Mouse (Mus musculus): ENCODE measurements around the gene Midn. TPM values are rescaled to one million over a fixed set of nuclear protein-coding genes. Genes with fewer than 3 reads are reported as not detected.

The Midn gene
- total and polyA plus RNA-seq, 3 experiments = 8.1 to 26.7 TPM; not detected in 1

DNA sequence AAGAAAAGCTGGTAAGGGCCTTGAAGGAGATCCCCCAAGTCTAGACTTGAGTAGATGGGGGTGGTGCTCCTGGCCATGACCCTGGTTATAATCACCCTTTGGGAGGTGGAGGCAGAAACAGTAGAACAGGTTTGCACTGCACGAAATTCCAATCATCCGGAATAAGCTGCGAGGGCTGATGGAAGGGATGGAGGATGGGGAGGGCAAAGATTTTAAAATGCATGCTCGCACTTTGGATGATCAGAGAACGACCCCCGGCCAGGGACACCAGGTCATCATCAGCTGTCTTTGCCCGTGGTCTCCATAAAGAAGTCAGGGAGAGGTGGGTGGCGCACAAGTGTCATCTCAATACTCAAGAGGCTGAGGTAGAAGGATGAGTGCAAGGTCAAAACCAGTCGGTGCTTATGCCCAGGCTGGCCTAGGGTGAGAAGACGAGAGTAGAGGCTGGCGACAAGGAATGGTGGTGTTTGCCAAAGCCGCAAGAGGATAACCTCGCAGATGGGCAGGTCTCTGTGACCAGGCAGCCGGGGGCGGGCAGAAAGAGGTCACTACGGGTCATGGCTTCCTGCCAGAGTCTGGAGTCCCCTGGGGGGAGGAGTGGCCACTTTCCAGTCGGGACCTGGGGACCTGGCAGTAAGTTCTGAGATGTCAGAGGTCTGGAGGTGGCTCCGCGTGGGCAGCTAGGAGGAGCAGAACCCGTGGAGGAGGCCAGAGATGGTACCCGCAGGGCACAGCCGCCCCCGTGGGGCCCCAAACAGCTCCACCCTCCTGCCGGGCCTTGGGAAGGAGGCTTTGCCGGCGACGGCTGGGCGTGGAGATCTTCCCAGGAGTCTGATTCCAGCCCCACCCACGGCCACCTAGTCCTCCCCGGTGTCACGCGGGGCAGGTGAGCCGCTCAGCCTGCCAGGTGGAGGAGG lies 12.6 kb downstream of the Midn start (continued):
- TF ChIP-seq USF1 (IDR thresholded peaks at IDR 0.05; ENCODE audit: low read depth, low read length) = no peak
- TF ChIP-seq POLR2AphosphoS2 (IDR thresholded peaks at IDR 0.05; ENCODE audit: low read length) = no peak
- no peak for TF ChIP-seq GABPA (IDR thresholded peaks at IDR 0.05; ENCODE audit: low read depth, low read length)
- TF ChIP-seq POLR2AphosphoS5 (IDR thresholded peaks at IDR 0.05; ENCODE audit: borderline replicate concordance, low read depth, low read length) = no peak
- no peak for TF ChIP-seq CHD2 (IDR thresholded peaks at IDR 0.05; ENCODE audit: low read length)

DNA sequence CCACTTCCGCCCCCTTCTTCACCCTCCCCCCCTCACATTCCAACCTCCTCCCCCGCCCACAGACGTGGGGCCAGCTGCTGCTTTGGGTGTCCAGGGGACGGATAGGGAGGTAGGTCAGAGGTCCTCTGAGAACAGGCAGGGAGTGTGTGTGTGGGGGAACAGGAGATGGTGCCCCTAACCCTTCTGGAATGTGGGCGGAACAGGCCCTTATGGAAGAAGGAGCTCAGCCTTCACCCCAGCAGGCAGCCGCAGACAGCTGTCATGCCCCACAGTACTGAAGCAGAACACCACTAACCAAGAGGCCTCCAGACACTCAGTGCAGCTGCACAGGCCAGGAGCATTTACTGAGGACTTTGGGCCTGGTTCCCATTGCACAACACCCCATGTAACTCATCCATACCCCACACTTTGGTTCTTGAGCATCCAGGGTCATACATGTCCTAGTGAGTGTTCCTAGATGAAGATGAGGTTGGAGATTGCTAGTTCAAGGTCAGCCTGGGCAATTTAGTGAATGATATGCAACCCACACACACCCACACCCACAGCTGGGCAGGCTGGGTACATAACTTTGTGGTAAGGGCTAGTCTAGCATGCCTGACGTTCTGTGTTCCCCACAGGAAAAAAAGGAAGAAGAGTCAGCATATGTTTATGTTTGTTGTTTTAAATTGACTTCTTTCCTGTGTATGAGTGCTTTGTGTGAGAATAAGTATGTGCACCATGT lies 13.6 kb downstream of the Midn start:
- Histone ChIP-seq H3K27ac (ENCODE audit: control insufficient read depth, low read depth, low read length) (peak overlapping the region; percentile 55), H3K4me3 (ENCODE audit: control insufficient read depth in 1 of 2, insufficient read depth in 1 of 2, low read depth in 2 of 2, low read length in 2 of 2) (no peak overlapping the region), H3K27me3 (ENCODE audit: control insufficient read depth in 1 of 2, insufficient read depth in 2 of 2, low read length in 2 of 2) (no peaks in the 10 kb centered on the region), H3K79me2 (ENCODE audit: control insufficient read depth, insufficient read depth, low read length, poor library complexity) (no peaks in the 10 kb centered on the region; the same call in 1 of the 2 replicates), H3K4me1 (ENCODE audit: control insufficient read depth in 1 of 2, insufficient read depth in 2 of 2, low read length in 2 of 2) (peaks cover 8 to 32% of the 10 kb centered on the region in 2 experiments), H3K36me3 (ENCODE audit: control insufficient read depth in 1 of 2, insufficient read depth in 2 of 2, low read length in 2 of 2) (peaks cover 0 to 14% of the 10 kb centered on the region in 2 experiments; a peak in 2 of 4 replicates), H3K9ac (ENCODE audit: control insufficient read depth, low read depth, low read length, poor library complexity, severe bottlenecking) (peak overlapping the region; percentile 18; the same call in 1 of the 2 replicates), H3K9me3 (replicated peaks; ENCODE audit: insufficient read depth, low read length) (no peaks in the 10 kb centered on the region)
- DNase-seq (ENCODE audit: low read depth, low spot score) = peak; percentile 46
- TF ChIP-seq POLR2A (IDR thresholded peaks at IDR 0.05; ENCODE audit: control insufficient read depth in 1 of 2, insufficient read depth in 1 of 2, low read depth in 1 of 2, low read length in 2 of 2, poor library complexity in 1 of 2) (no peak), EP300 (IDR thresholded peaks at IDR 0.05; ENCODE audit: low read depth in 1 of 2, low read length in 2 of 2) (0 out of 4 replicates have a peak, but pooled peaks of 1 of the 2 experiments have one; percentile 16), SIN3A (IDR thresholded peaks at IDR 0.05; ENCODE audit: low read length) (peak; percentile 33; the same call in 1 of the 2 replicates), TBP (IDR thresholded peaks at IDR 0.05; ENCODE audit: low read depth, low read length) (no peak), MAZ (IDR thresholded peaks at IDR 0.05; ENCODE audit: low read depth, low read length) (no peak)

DNA sequence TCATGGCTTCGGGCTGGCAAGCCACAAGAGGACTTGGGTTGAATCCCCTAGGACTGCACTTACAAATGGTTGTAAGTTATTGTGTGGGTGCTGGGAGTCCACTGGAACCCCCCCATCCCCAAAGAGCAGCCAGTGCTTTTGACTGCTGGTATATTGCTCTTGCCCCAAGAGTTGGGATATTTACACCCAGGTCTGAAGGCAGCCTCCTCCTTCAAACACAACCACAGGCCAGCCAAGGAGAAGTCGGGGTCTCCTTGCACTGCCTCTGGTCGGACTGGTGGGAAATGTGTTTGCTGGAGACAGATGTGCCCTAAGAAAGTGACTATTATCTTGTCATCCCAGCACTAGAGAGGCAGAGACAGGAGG lies 14.2 kb downstream of the Midn start:
- H3K4me1 ChIP-seq (ENCODE audit: control insufficient read depth in 1 of 2, insufficient read depth in 2 of 2, low read length in 2 of 2) = peaks cover 9 to 34% of the 10 kb centered on the region in 2 experiments
- no peaks in the 10 kb centered on the region; the same call in 1 of the 2 replicates for H3K79me2 ChIP-seq (ENCODE audit: control insufficient read depth, insufficient read depth, low read length, poor library complexity)
- H3K9me3 ChIP-seq (replicated peaks; ENCODE audit: insufficient read depth, low read length) = no peaks in the 10 kb centered on the region
- no peak overlapping the region for H3K9ac ChIP-seq (ENCODE audit: control insufficient read depth, low read depth, low read length, poor library complexity, severe bottlenecking)
- no peak for TF ChIP-seq TAL1 (IDR thresholded peaks at IDR 0.05; ENCODE audit: low read length)
- no peak for TF ChIP-seq MYC (IDR thresholded peaks at IDR 0.05; ENCODE audit: low read depth, low read length)
- TF ChIP-seq MAZ (IDR thresholded peaks at IDR 0.05; ENCODE audit: low read depth, low read length) = no peak
- no peak for TF ChIP-seq ZNF384 (IDR thresholded peaks at IDR 0.05; ENCODE audit: low read depth, low read length)
- TF ChIP-seq ELF1 (IDR thresholded peaks at IDR 0.05; ENCODE audit: low read depth, low read length) = no peak
- no peak for TF ChIP-seq CHD1 (IDR thresholded peaks at IDR 0.05; ENCODE audit: low read depth, low read length)
- no peak for TF ChIP-seq EP300 (IDR thresholded peaks at IDR 0.05; ENCODE audit: low read depth in 1 of 2, low read length in 2 of 2)
- no peak for TF ChIP-seq BHLHE40 (IDR thresholded peaks at IDR 0.05; ENCODE audit: borderline replicate concordance, low read depth, low read length)
- no peak for TF ChIP-seq HCFC1 (IDR thresholded peaks at IDR 0.05; ENCODE audit: low read depth, low read length)
- TF ChIP-seq ZC3H11A (IDR thresholded peaks at IDR 0.05; ENCODE audit: low read depth, low read length) = no peak
- TF ChIP-seq CHD2 (IDR thresholded peaks at IDR 0.05; ENCODE audit: low read length) = no peak
- no peak for TF ChIP-seq USF2 (IDR thresholded peaks at IDR 0.05; ENCODE audit: borderline replicate concordance in 1 of 2, insufficient read depth in 1 of 2, low read depth in 1 of 2, low read length in 2 of 2)
- TF ChIP-seq UBTF (IDR thresholded peaks at IDR 0.05; ENCODE audit: borderline replicate concordance, insufficient read depth, low read depth, low read length) = no peak
- no peak for TF ChIP-seq MAFK (IDR thresholded peaks at IDR 0.05; ENCODE audit: borderline replicate concordance, low read depth, low read length)
- TF ChIP-seq POLR2AphosphoS5 (IDR thresholded peaks at IDR 0.05; ENCODE audit: borderline replicate concordance, low read depth, low read length) = no peak
- no peak for DNase-seq (ENCODE audit: low read depth, low spot score)
- H3K36me3 ChIP-seq (ENCODE audit: control insufficient read depth in 1 of 2, insufficient read depth in 2 of 2, low read length in 2 of 2) = peaks cover 0 to 17% of the 10 kb centered on the region in 2 experiments; a peak in 2 of 4 replicates
- H3K27me3 ChIP-seq (ENCODE audit: control insufficient read depth in 1 of 2, insufficient read depth in 2 of 2, low read length in 2 of 2) = no peaks in the 10 kb centered on the region
- H3K27ac ChIP-seq (ENCODE audit: control insufficient read depth, low read depth, low read length) = peak overlapping the region; percentile 55
- no peak overlapping the region for H3K4me3 ChIP-seq (ENCODE audit: control insufficient read depth in 1 of 2, insufficient read depth in 1 of 2, low read depth in 2 of 2, low read length in 2 of 2)

Data from MEL (cell line).